Mouse (Mus musculus) lung, adult 2 months (tissue): ENCODE results near the gene Ofd1.

Experiments
- CTCF ChIP-seq: fragments of 200-500 bp; IDR thresholded peaks from 2 replicates; pipeline ENCODE4 v1.5.1; 2011; ENCODE audit warnings: mild to moderate bottlenecking, low read length, control low read depth; ENCODE audit not compliant: insufficient read depth
- POLR2A ChIP-seq: fragments of 200-500 bp; IDR thresholded peaks from 2 replicates; pipeline ENCODE4 v1.6.1; 2011; ENCODE audit warnings: low read depth, mild to moderate bottlenecking, control low read depth, low read length, borderline replicate concordance; ENCODE audit errors: extremely low read depth

GRCm38 (mm10) chrX:166348086-166348485 is 92.4 kb downstream of the Ofd1 start:
- no peak for TF ChIP-seq POLR2A
- no peak for TF ChIP-seq CTCF
